Mouse (Mus musculus) urinary bladder, adult 2 months (tissue): Measurements from ENCODE around the gene 4930519P11Rik. TPM values are rescaled to one million over a fixed set of nuclear protein-coding genes. Genes with fewer than 3 reads are reported as not detected.

Source experiments
- DNase-seq: peaks from one replicate; pipeline ENCODE4 v3.0.0; 2022; ENCODE audit warnings: low spot score
- polyA plus RNA-seq: library from polyadenylated mRNA; depleted of rRNA; stranded (reverse); fragments of >200 nt; gene quantifications from 2 replicates; pipeline ENCODE4 v1.2.3, GENCODE M21; 2012; rRNA removed

4930519P11Rik gene
- 0.43 and 0.49 TPM in 2 replicates for polyA plus RNA-seq

DNA sequence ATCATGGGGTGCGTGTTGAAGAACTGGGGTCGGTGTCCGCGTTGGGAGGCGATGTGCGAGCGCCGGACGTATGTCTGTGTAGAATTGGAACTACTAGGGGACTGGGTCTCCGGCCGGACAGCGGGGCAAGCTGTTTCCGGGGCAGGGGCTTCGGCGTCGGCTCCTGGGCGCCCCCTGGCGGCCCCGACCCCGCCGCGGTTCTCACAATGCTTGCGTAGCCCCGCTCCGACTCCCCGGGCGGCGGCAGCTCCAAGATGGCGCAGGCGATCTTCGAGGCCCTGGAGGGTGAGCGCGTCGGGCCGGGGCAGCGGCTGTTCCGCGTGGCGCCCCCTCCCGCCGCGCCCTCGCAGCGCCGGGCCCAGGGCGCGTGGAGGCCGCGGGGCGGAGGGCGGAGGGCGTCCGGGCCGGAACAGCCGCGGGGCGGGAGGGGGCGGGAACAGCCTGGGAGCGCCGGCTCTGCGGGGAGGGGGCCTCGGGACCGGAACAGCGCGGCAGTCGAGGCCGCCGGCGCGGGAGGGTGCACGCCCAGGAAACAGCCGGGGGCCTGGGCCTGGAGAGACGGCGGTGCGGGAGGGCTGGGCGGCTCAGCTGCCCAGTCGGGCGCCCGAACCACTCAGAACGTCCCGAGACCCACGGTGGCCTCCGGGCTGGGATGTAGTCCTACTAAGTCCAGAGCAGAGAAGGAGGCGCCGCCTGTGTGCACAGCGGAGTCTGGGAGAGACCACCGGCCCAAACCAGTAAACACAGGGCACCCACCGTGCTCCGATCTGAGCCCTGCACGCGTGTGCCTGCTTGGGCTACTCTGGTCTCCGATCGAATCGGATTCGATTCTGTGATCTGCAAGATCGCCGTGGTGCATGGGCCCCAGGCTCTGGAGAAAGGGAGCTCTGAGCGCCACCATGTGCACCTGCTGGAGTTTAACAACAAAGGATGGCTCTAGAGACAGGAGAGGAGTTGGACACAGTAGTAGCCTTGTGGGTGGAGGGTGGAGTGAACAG lies at the start of gene 4930519P11Rik, which contains the start of gene Zfp341:
Gene 4930519P11Rik (minus strand): TSS at position 320 of the 998 bp plus-strand sequence.
Gene Zfp341 (plus strand): TSS at position 180 of the 998 bp plus-strand sequence.
- peak; percentile 87 for DNase-seq

DNA sequence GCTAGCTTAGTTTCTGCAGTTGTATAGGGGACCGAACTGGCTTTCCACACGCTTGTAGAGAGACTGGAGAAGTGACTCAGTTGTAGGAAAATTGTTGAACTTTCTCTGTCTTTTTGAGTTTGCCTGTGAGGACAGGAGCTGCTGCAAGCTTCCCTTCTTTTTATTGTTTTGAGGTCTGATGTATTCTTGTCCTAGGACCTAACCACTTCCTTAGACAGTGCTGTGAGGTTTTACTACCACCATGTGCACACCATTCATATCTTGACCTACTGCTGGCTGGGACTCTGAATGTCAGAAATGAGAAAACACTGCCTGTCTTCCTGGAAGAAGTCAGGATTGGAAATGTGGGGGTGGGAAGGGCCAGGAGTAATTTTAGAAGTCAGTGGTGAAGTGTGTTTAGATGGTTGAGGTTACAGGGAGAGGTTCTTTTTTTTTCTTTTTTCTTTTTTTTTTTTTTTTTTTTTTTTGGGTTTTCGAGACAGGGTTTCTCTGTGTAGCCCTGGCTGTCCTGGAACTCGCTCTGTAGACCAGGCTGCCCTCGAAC lies 46.4 kb upstream of the 4930519P11Rik start:
- DNase-seq = no peak

DNA sequence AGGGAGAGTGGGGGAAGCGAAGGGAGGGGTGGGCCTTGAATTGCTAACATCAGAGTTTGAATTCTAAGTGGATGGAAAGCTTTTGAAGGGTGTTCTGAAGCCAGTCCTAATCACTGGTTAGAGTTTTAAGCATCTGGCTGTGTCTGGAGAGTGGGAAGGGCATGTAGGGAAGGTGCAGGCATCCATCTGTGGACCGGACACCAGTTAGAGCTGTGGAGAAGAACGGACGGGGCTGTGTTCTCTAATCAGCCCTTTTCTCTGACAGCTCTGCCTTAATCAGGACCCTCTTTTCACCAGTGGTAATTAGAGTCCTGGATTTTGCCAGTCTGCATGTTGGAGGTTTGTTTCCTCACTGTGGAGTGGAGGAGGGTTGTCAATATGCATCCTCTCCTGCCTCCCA lies 45.8 kb upstream of the 4930519P11Rik start:
- DNase-seq = no peak

DNA sequence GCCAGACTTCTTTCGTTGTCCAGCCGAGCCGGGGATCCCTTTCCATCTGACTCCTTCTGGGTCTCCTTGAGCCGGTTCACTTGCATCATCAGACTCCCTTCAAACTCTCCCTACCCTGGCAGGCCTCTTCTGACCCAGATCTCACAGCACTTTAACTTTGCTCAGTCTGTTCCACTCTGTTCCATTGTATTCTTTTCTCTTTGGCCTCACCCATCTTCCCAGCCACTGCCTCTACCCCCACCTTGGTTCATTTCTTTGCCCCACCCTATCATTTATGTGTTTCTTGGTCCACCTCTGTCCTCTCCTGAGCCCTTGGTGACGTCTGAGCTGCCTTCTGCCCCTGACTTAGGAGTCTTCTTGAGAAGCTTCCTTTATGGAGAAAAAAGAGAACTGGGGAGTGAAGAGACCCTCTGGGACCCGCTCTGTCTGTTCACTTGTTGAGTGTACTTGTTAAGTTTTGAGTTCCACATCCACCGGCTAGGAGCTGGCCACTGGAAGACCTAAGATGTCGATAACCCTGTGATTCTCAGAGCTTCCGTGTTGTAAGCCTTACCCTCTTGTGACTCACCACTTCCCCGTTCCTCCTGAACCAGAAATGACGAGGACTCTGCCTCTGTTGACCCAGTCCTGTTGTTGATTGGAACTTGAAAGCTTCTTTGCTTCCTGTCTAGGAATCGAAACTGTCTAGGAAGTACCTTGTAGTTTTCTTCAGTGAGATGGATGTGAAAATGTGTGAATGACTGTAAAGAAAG lies 44.4 kb upstream of the 4930519P11Rik start:
- no peak for DNase-seq

DNA sequence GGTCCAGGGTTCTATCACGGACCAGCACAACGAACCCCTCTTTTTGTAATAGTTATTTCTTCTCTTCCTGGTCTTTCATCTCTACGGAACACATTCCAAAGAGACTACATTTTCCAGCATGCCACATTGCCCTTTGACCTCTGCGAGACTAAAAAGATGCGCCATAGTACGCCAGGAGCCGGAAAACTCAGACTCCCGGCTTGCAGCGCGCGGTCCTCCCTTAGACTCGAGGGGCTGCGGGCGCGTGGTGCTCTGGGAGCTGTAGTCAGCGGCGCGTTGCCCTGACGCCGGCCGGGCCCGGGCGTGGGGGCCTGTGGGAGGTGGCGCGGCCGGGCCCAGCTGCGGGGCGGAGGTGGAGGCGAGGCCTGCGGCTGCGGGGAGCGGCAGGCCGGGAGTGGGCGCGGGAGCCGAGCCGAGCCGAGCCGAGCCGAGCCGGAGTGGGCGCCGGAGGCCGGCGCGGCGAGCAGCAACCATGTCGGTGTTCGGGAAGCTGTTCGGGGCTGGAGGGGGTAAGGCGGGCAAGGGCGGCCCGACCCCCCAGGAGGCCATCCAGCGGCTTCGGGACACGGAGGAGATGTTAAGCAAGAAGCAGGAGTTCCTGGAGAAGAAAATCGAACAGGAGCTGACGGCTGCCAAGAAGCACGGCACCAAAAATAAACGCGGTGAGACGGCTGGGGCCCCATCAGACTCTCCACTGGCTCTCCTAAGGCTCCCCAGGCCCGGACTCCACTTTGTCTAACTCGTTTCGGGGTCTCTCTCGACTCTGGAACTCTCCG lies 43.7 kb upstream of the 4930519P11Rik start:
- peak; percentile 91 for DNase-seq

DNA sequence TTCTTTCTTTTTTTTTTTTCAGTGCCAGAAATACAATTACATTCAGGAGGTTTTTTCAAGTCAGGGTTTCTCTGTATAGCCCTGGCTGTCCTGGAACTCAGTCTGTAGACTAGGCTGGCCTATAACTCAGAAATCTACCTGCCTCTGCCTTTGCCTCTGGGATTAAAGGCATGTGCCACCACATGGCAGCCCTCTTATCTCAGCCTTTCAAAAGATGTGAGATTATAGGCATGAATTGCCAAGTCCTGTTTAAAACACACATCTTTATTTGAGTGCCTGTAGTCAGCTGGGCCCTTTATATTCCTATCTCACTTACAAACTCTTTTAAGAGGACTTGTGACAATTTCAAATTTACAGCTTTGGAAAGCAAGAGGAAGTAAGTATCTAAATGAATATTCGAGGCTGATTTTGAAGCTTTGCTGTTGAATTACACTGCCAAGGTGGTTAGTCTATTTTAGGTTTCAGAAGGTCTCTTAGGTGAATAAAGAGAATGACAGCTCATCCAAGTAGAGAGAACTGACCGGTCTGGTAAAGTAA lies 42.7 kb upstream of the 4930519P11Rik start:
- no peak for DNase-seq

DNA sequence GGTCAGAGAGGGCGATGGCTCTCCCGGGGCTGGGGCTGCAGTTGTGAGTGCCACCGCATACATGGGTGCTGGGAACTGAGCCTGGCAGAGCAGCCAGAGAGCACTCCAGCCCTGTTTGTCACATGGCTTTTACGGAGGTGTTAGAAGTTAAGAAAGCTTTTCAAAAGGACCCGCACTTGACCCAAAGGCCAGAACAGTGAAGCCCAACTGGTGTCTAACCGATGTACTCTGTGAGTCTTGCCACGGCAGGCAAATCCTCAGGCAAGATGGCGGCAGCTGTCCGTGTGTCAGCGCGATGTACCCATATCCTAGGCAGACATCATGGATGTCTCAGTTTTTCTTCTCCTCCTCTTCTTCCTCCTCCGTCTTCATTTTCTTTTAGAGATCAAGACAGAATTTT lies 41.7 kb upstream of the 4930519P11Rik start:
- no peak for DNase-seq

DNA sequence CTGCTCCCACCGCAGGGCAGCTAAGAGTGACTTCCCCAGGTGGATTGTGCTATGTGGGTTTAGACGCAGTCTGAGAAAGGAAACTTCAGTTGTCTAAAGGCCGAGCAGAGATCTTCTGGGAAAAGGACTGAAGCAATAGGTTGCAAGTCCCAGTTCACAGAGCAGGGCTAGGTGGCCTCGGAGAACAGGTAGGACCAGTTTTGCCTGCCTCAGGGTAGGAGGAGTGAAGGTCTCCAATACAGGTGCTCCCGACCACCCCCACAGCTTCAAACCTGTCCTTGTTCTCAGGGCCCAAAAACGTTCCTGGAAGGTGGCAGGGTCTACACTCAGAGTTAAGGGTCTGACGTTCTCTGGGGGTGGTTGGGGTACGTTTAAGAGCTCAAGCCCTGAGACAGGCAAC lies 38.1 kb upstream of the 4930519P11Rik start, which contains the start of gene Chmp4b:
Gene Chmp4b (plus strand): TSS at position 343 of the 400 bp plus-strand sequence.
- peak; percentile 45 for DNase-seq

DNA sequence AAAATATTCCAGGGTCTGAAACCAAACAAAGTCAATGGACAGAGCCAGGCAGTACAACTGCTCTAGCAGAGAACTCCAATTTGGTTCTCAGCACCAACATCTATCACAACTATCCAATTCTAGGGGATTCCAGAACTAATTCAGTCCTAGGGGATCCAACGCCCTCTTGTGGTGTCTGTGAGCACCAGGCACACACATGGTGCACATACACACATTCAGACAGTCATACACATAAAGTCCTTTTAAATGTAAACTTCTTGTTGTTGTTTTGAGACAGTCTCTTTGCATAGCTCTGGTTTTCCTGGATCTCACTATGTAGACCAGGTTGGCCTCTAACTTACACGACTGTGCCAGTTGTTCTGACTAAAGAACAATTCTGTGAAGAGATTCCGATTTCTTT lies 37.2 kb upstream of the 4930519P11Rik start:
- DNase-seq = no peak

DNA sequence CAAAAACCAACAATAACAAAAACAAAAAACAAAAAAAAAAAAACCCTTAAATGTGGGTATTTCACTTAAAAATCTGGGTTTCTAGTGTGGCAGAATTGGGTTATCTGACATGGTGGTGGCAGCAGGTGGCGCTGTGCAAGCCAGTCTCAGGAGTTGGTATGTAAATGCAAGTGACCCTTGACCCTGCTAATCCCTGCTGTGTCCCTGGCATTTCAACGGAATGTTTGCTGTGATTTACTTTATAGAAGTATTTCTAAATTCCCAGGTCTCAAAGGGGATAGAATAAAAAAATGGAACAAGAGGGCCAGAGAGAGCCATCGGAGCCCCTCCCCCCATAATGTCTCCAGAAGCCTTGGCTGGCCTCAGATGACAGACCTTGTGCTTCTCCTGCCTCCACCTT lies 34.8 kb upstream of the 4930519P11Rik start:
- DNase-seq = no peak

DNA sequence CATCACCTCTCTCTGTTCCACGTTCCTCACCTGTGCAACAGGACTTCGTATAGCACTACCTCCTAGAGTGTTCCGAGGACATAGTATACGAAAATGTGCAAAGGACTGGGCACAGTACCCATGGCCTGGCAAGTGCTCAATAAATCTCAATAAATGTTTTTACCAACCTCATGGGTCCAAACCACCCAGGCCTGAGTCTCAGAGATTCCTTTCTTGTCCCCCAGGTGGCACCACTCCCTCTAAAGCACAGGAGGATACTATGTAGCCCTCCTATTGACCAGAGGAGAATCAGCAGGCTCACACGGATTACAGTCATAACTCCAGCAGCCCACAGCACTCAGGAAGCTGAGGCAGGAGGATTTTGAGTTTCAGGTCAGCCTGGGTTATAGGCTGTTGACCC lies 33.4 kb upstream of the 4930519P11Rik start:
- no peak for DNase-seq

DNA sequence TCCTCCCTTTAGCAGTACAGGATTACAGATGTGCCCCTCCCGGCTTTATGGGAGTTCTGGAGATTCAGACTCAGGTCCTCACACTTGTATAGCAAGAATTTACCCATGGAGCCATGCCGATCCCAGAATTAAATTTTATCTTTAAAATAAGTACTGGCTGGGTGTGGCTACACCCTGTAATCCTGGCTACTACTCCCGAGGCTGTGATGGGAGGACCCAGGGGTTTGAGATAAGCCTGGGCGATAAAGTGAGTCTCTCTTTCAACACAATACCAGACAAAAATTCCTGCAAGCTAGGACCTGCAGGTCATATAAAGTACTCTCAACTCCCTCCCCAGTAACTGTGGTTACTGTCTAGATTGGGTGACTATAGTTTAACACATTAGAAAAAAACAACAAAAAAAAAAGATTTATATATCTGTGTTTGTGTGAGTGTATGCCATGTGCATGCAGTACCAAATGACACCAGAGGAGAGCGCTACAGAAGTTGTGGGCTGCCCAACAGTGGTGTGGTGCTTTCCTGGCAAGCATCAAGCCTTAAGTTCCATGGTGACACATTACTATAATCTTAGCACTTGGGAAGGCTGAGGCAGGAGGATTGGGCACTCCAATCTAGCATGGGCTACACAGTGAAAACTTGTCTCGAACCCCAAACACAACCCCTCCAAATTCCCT lies 29.6 kb upstream of the 4930519P11Rik start:
- DNase-seq = no peak

DNA sequence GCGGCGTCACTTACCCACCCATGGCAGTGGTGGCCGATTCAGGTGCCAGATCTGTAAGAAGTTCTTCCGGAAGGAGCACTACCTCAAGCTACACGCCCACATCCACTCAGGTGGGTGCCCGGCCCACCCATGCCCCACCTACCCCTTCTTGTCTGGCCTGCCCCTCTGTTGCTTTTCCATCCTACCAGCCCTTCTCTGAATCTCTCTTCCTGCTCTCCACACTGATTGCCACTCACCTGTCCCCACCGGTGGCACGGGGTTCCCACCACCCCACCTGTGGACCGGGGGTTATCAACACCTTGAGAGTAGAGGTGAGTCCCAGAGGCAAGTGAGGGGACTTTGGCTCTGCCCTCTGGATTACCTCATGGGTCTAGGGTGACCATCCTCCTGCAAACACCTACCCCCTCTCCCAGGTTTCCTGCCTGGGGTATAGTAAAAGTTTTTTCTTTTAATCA lies 28.8 kb upstream of the 4930519P11Rik start:
- no peak for DNase-seq

DNA sequence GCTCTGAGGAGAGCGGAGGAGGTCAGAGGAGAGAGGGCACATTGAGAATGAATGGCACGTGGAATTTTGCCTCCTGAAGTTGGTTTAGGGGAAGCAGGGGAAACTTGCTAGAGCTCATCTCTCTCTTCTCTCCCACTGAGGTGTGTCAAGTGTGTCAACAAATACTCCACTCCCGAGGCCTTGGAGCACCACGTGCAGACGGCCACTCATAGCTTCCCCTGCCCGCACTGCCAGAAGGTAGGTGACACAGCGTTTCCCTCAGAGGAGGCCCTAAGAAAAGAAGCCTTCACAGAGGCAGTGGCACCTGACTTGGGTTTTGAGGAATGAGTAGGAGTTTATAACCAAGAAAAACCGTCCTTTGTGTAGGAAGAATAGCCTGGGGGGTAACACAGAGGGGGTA lies 27.9 kb upstream of the 4930519P11Rik start:
- no peak for DNase-seq

DNA sequence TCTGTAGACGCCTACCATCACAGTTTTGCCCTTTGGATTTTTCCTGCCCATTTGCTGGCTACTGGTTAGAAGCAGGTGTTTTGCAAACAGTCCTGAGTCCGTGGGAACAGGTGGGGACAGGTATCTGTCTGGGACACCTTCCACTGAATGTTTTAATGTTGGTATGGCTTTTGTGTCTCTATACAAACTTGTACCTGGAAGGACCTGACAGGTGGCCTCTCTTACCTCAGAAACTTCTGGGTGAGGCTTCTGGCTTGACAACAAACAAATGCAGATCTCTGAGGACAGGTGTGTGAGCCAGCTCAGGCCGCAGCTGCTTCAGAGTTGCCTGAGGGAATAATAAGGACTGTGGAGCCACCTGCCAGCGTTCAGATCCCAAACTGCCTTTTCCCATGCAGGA lies 25.9 kb upstream of the 4930519P11Rik start:
- DNase-seq = no peak

DNA sequence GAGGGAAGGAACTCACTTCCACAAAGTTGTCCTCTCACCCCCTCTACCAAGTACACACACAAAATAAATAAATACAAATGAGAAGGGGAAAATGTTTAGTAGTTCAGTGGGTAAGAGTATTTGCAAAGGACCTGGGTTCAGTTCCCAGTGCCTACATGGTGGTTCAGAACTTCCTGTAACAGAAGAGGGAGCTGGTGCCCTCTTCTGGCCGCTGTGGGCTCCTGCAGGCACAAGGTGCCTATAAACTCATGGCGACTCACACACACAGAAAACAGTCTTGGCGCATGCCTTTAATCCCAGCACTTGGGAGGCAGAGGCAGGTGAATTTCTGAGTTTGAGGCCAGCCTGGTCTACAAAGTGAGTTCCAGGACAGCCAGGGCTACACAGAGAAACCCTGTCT lies 25.3 kb upstream of the 4930519P11Rik start:
- DNase-seq = no peak

DNA sequence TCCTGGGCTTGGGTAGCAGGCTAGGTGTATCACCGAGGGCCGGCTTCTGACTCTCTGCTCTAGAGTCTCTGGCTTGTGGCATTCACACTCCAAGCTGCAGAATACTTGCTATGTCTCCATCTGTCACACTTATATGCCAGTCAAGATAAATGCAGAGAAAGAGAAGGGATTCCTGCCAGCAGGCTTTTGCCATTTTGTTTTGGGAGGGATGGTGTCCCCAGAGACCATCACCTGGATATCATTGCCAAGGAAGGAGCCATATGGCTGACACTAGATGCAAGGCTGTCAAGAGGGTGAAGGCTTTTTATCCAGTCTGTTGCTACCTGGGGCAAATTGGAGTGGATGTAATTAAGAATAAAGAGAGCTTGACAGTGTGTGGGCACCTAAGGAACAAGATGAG lies 22.6 kb upstream of the 4930519P11Rik start:
- no peak for DNase-seq

DNA sequence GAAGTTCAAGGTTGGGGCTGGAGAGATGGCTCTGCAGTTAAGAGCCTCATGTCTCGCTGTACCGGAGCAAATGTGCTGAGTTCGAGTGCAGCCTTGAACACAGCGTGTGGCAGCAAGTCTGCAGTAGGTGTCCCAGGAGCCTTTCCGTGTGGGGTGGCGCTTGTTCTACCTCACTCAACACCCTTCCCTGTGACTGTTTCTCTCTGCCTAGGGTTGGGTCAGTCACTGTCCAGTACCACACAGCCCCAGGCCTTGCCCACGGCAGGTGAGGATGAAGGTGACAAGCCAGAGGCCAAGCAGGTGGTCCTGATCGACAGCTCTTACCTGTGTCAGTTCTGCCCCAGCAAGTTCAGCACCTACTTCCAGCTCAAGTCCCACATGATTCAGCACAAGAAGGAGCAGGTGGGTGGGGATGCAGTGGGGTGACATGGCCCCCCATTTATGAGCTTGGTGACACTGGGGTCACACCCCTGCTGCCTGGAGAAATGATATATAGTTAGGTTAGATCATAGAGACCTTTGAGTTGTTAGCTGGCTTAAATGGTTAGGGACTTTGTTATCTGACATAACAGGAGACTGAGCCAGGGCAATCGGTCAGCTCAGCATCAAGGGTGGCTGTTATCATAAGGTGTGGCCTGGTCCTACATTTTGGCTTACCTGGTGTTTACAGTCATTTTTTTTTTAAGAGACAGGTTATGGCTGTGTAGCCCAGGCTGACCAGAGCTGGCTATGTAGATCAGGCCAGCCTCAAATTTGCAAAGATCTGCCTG lies 20.8 kb upstream of the 4930519P11Rik start:
- DNase-seq = no peak

DNA sequence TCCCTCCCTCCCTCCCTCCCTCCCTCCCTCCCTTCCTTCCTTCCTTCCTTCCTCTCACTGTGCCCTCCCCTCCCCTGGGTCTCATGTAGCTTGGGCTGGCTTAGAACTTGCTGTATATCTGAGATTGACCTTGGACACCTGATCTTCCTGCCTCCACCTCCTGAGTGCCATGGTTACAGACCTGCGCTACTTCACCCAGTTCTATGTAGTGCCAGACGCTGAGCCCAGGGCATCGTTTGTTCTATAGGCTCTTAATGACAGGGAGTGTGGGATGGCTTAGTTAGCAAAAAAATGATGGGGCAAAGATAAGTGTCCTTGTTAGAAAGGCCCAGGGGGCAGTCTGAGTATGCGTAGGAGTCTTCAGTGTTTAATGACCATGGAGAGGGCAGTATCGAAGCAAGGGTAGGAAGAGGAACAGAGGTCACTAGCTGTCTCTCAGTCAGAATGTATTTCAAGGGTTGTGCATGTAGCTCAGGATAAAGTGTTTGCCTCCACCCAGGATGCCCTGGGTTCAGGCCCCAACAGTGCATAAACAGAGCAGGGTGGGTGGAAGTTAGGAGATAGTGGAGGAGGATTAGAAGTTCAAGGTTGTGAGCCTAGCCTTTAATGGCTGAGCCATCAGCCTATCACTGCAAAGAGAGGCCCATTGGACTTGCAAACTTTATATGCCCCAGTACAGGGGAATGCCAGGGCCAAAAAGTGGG lies 20.0 kb upstream of the 4930519P11Rik start:
- DNase-seq = no peak
